Mouse (Mus musculus) heart, postnatal 0 days (tissue): ENCODE measurements at regions not wholly inside any gene's neighbourhood (a gene's known extent, or its start where the extent isn't known, plus 50 kb on each side); places are given as distances from the start of the nearest gene placed in this dataset.

Source experiments
- ATAC-seq: fragments of 200-750 bp; cut with Nextera tagmentation; 2 replicates; pipeline ENCODE4 v1.8.0; 2017; ENCODE audit warnings: low read depth, moderate number of reproducible peaks, moderate library complexity; ENCODE audit not compliant: insufficient read depth
- DNase-seq: peaks from one replicate; pipeline ENCODE4 v3.0.0-alpha.2; 2016; ENCODE audit warnings: low spot score
- H3K27ac ChIP-seq: fragments of 300-500 bp; sonication (generic); 2 replicates; pipeline ENCODE4 v1.5.1; 2014; ENCODE audit warnings: low read depth, mild to moderate bottlenecking
- H3K27me3 ChIP-seq: fragments of 300-500 bp; sonication (generic); 2 replicates; pipeline ENCODE4 v1.6.1; 2014; ENCODE audit warnings: low read length, mixed read lengths; ENCODE audit not compliant: control insufficient read depth, insufficient read depth
- H3K36me3 ChIP-seq: fragments of 300-500 bp; sonication (generic); replicated peaks from 2 replicates; pipeline ENCODE4 v1.6.1; 2014; ENCODE audit warnings: low read length, mixed read lengths; ENCODE audit not compliant: control insufficient read depth, insufficient read depth
- H3K4me1 ChIP-seq: fragments of 300-500 bp; sonication (generic); 2 replicates; pipeline ENCODE4 v1.6.1; 2014; ENCODE audit warnings: antibody characterized with exemption; ENCODE audit not compliant: control insufficient read depth, insufficient read depth
- H3K4me2 ChIP-seq: fragments of 300-500 bp; sonication (generic); 2 replicates; pipeline ENCODE4 v1.6.1; 2014; ENCODE audit warnings: low read depth, mild to moderate bottlenecking, low read length, moderate library complexity
- H3K4me3 ChIP-seq: fragments of 300-500 bp; sonication (generic); 2 replicates; pipeline ENCODE4 v1.5.1; 2014; ENCODE audit warnings: low read depth, low read length
- H3K9ac ChIP-seq: fragments of 300-500 bp; sonication (generic); replicated peaks from 2 replicates; pipeline ENCODE4 v1.6.1; 2014; ENCODE audit warnings: low read depth, low read length, mixed read lengths
- H3K9me3 ChIP-seq: fragments of 300-500 bp; sonication (generic); replicated peaks from 2 replicates; pipeline ENCODE4 v1.6.1; 2016; ENCODE audit warnings: low read length; ENCODE audit not compliant: control insufficient read depth
- CTCF ChIP-seq: IDR thresholded peaks from 2 replicates; pipeline ENCODE4 v1.5.1; 2016; ENCODE audit warnings: antibody characterized with exemption, control low read depth, low read depth
- EP300 ChIP-seq: IDR thresholded peaks from 2 replicates; pipeline ENCODE4 v1.6.1; 2016; ENCODE audit warnings: antibody characterized with exemption, low read depth
- WGBS: fragments of 180-500 bp; shearing (Covaris S2); extraction: QIAGEN DNeasy Blood & Tissue Kit; methylation state at CpG from one replicate; pipeline ENCODE4 v1.1.7; 2014; 5-methylcytosine and 5-hydroxymethylcytosine counted together

GRCm38 (mm10) chr8:62284378-62285110, 161.6 kb upstream of the Anxa10 start:
- Histone ChIP-seq H3K36me3 (no peaks in the 10 kb centered on the region), H3K4me2 (peak overlapping the region; percentile 49), H3K9me3 (no peaks in the 10 kb centered on the region), H3K4me3 (peak overlapping the region; percentile 33), H3K27me3 (no peaks in the 10 kb centered on the region), H3K27ac (peak overlapping the region; percentile 96), H3K9ac (peak overlapping the region; percentile 50), H3K4me1 (peaks cover 25% of the 10 kb centered on the region; the same call in 1 of the 2 replicates)
- ATAC-seq (peak; percentile 96), DNase-seq (peak; percentile 93)
- 17% methylated on average over 12 of the region's 12 CpGs for WGBS
- TF ChIP-seq CTCF, result no peak
- TF ChIP-seq EP300, result peak; percentile 89

- H3K9me3 ChIP-seq, result no peaks in the 10 kb centered on the region
- ATAC-seq (no peak), DNase-seq (no peak)
- no peak for TF ChIP-seq CTCF
- TF ChIP-seq EP300, result no peak
- no peak overlapping the region for H3K4me3 ChIP-seq
- no peaks in the 10 kb centered on the region for H3K4me1 ChIP-seq
- H3K27ac ChIP-seq, result no peak overlapping the region
- 89% methylated on average over 6 of the region's 6 CpGs for WGBS
- no peak overlapping the region for H3K9ac ChIP-seq
- H3K36me3 ChIP-seq, result no peaks in the 10 kb centered on the region
- no peaks in the 10 kb centered on the region for H3K27me3 ChIP-seq
- no peak overlapping the region for H3K4me2 ChIP-seq
These were observed 127.6 kb upstream of the Anxa10 start for GRCm38 (mm10) chr8:62250551-62250950.
